Mouse (Mus musculus): ENCODE measurements around the gene Thbs2. TPM values are rescaled to one million over a fixed set of nuclear protein-coding genes. Genes with fewer than 3 reads are reported as not detected.

Gene Thbs2
- total RNA-seq, 2 experiments from 2014 or later = 2.7 to 3.7 TPM

DNA sequence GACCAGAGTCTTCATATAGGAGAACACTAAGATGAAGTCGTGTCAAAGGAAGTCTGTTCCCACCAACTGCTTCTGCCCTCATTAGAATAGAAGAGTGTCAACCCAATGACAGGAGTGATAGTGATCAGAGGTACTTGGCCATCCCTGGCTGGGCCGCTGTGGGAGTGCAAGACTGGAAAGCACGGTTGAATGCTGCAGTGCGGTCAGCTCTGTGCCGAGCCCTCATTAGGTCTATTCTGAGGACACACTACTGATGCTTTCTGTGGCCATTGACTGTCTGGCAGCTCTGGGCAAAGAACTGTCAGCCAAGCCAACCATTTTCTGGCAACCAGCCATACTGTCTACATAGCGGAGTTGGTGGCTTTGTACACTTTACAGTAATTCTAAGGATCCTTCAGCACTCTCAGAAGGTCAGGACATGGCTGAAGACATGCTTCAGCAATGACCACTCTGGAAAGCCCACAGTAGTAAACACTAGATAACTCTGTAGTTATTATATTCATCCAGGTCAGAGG is 2.3 kb upstream of the Thbs2 start:
- DNase-seq = no peak

DNA sequence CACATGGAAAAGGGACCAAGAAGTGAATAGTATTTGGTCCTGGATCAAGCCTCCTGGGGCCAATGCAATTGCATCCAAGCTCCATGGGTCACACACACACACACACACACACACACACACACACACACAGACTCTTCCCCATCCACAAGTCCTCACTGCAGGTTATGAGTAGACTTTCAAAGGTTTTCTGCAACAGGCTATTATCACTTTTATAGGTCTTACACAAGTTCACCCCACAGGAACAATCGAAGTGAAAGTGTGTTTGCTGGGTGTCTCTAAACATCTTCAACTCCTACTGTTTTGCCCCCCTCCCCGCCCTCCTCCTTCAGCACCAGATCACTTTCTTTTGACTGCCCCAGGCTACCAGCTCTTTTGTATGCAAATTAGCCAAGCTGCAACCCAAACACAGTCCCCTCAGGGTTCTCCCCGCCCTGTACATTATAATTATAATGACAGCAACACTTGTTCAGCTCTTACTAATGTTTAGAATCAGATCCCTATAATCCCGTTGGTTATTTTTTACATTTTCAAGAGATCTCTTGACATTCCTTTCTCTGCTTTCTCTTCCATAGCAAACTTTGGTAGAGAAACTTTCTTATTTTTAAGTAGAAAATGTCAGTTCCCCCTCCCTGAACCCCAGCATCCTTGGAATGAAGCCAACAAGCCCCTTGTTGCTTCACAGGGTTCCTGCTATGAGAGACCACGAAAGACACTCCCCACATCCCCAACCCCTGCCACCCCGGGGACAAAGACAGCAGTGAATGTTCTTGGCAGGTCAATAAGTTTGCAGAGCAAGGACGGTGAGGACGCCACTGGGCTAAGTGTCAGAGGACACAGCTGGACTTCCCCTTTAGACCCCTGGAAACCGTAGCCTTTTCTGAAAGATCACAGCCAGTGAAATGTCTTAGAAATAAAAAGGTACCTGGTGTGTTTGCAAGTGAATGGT is 714 bp downstream of the Thbs2 start:
- DNase-seq = no peak

DNA sequence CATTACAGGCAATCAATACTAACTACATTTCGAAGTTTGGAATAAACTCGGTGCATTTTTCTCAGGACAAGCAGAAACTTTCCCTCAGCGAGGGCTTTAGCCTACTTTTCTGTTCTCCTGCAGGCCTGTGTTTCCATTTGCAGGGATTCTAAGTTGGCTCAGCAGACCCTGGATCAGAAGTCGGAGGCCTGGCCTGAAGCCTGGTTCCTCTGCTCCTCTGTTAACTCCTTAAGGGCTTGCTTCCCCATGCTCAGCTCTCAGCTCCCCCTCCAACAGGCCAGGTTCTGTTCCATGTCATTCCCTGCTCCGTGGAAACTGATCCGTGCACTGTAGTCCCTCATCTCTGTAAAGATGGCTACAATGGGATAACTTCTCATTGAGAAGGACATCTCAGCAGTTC is 2.1 kb downstream of the Thbs2 start:
- no peak for DNase-seq

DNA sequence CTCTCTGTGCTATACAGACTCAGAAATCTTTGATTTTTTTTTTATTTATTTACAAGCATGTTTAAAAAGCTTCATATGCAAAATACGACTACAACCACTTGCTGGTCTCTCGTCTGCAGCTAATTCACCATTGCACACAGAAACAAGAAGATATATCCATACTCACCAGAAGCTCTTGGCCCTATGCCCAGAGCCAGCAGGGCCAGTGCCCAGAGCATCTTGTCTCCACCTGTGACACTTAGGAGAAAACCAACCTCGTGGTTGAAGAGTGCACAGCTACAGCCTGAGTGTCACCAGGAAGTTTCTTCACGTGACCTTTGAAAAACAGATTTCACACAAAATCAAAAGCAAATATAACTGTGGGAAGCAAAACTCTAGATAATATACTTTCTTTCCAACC is 2.8 kb downstream of the Thbs2 start:
- DNase-seq = no peak

DNA sequence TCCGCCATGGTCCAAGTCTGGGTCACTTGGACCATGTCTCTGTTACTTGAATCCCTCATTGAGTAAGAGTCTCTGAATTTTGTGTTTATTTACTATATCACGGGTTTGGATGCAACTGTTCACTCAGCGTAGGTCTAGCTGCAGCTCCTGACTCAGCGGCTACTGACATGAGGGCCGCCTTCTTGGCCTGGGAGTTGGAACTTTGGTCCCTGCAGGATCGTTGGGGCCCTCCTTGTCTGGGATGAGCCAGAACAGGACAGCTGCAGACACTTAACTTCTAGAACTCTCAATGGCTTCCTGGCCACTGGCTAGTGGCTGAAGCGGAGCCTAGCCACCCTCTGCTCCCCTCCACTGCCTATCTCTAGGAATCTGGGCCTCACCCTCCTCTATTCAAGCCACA is 11.2 kb downstream of the Thbs2 start:
- no peak for DNase-seq

DNA sequence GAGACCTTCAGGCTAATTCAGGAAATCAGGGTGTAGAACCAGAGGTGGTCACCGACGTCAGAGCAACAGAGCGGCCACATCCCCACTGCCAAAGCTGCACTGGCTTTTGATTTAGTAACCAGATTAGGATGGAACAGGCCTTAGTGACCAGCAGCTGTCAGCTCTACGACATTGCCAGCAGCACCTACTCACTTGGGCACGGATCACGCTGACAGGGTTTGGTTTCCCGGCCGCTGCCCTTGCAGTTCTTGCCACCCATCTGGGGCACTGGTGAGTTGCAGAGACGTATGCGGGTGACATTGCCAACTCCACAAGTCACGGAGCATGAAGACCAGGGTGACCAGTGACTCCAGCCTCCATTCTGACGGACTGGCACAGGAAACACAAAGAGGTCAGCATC is 13.0 kb downstream of the Thbs2 start:
- no peak for DNase-seq

DNA sequence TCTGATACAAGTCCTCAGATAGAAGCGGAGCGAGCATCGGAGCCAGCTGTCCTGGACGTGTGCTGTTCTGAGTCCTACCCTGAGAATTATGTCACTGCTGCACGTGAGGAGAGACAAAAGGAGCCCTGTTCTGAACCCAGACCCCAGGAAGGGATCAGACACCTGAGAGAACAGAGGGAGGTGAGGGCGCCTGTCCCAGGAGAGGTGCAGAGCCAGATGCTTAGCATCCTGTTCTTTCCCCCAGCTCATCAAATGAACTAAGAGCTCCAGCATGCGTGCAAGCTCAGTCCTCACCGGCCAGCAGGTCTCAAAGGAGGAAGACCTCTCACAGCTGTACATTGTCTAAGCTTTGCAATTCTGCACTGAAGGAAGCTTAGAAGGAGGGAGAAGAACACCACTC is 16.8 kb downstream of the Thbs2 start:
- no peak for DNase-seq

DNA sequence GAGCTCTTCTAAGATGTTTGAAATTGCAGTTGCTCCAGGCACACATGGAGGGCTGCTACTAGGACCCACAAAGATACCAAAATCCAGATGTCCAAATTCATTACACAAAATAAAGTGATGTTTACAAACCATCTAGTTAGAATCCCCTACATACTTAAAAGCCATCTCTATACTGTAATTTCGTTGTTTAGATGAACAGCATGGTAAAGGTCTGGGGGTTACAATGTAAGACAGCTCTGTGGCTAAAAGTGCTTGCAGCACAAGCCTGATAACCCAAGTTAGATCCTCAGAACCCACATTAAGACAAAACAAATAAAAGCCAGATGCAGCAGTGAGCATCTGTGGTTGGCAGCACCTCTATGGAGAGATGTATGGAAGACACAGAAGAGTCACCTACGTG is 18.5 kb downstream of the Thbs2 start:
- no peak for DNase-seq

DNA sequence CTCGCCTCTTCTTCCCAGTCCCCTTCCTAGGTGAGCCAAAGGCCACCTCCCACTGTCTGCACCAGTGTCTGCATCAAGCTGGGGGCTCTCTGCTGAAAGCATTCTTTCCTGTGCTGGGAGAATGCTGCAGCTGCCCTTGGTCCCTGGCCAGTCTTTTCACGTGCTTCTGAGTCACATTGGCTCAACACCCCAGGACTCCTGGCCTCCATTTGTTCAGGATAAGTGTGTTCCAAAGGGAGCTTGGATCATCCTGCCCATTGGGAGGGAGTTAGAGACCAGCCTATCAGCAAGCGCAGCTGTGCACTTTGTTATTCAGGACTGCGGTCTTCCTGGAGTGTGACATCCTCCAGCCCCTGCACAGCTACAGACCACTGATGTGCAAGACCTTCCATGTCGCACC is 21.6 kb downstream of the Thbs2 start:
- peak in 1 of 2 experiments; percentile 26 for DNase-seq

DNA sequence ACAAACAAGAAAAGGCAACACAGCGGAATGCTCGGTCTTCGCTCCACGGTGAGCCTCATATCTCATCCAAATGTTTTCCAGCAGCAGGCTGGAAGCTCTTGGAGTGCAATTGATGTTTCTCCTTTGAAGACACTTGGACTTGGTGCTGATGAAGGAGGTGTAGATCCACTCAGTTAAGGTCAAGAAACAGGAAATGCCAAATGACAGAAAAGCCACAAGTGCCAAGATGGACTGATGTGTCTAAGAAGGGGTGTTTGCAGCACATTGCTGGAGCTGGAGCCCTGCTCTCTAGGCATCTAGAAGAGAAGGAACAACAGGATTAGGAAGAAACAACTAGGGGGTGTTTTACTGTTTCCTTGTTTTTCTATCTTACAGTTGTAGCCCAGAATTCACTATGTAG is 26.8 kb downstream of the Thbs2 start:
- no peak for DNase-seq

DNA sequence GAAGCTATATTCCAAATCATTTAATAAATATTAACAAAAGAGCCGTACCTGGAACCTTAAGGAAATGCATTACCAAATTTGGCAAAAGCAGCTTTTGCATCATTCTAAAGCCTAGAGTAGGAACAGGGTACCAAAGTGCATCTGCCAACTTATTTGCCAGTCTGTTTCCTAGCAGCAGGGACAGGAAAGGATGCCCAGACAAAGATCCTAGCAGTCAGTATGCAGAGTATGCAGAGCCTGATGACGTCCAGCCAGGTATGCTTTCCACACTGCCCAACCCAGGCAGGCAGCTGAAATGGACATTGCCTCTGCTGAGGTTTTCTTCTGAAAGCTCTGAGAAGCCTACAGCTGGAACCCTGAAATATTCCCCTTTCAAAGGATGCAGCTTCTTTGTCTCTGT is 27.6 kb downstream of the Thbs2 start:
- no peak for DNase-seq

DNA sequence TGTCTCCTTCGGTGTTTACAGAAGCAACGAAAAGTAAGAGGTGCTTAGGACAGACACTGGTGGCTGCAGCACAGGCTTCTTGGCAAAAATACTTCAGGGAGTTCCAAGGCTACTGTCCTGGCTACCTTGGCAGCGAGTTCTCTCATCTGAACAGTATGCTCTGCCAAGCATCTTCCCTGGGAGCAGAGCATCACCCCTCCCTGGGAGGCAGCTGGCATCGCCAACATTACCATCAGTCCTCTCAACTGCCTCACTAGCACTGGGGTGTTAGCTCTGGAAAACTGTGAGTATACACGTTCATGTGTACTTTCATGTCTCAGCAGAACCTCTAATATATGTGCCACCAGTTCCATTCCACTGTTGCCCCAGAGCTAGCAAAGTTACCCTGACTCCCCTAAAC is 30.7 kb downstream of the Thbs2 start:
- no peak for DNase-seq

DNA sequence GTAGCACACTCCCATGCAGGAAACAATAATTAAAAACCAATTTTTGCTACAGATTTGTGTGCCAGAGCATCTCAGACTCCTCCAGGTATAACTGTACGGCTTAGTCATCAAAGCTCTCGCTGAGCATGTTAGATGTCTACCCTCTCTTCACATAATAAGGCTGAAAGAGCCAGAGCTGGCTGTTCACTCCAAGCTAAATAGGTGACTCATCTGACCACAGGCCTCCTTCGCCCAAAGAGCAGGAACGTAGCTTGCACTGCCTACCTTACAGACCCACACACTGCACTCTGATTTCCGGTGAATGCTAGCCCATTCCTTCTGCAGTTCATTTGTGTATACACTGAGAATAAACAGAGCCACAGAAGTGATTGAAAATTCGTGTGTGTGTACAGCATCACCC is 31.6 kb downstream of the Thbs2 start:
- no peak for DNase-seq

DNA sequence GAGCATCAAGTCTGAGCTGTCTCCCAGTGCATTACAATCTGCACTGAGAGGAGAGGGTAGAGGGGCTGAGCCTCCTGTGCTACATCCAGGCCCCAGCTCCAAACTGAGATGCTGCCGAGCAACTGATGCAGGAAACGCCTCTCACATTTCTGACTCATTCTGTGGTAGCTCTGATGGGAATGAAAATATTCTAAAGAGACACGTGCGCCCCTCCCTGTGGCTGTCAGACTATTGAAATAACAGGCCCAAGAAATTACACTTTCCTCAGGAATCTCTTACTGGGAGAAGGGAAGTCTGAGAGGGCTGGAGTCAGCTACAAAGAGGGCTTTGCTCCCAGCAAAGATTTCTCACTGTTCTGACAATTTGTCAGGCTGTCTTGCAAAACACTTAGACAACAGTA is 34.3 kb downstream of the Thbs2 start:
- DNase-seq = no peak

DNA sequence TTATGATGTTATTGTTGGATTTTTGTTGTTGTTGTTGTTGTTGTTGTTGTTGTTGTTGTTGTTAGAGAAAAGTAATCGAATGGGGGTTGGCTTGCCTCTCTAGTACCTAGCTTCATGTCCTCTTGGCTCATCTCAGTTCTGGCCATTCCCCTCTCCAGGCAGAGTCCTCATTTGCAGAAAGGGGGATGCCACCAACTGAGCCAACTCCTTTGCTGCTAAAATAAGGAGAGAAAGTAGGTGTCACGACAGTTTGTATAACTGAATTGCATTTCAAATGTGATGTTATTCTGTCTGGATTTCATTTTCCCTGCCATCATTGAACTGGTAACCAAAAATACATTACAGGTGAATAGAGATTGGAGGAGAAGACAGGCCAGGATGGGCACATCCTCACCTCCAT is 35.9 kb downstream of the Thbs2 start:
- no peak for DNase-seq

DNA sequence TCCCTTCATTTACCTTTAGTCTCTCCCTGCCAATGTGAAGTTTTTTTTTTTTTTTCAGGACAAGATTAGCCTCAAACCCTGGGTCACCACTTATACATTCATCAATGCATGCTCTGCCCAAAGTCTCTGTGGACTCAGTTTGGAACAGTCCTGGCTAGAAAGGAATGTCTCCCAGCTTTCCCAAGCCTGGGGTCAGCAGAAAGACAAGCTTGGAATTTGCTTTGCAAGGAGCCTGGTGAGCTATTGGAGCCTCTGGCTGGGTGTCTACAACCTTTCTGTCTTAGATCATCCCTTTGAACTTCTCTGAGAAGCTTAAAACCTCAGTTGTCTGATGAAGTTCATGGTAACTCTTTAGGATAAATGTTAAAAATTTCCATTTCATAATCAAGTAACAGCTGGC is 36.9 kb downstream of the Thbs2 start:
- DNase-seq = no peak

DNA sequence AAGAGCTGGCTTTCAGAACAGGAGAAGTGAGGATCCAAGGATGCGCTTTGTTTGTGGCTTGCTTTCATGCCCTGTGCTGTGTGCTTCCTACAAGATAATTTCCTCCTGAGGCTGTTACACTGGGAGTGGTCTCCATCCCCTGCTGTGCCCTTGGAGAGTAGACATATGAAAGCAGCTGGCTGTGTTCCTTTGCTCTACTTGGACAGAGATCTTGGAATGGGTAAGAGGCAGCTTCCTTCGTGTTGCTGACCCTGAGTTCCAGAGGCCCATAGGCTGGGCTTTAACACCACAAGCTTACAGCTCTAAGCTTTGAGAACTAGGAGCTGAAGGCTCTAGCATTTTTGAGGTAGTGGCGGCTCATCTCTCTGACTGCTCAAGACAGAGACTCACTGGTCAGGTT is 39.1 kb downstream of the Thbs2 start:
- no peak for DNase-seq

DNA sequence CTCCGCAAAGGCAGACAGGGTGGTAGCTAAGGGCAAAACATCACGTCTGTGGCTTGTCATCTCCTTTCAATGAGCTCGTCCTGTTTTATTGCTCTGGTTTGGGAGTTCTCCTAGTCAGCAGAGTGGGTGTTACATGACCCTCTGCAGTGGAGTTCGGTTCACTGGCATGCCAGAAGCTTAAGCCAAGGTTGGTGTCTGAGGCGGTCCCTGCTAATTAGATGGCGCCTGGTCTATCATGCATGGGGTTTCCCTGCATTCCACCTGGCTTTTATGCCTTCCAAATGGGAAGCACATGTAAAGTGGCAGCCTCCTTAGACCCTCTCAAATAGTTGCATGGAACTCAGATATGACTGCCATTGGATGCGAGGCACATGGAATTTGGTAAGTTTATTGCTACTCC is 42.0 kb downstream of the Thbs2 start:
- no peak for DNase-seq

DNA sequence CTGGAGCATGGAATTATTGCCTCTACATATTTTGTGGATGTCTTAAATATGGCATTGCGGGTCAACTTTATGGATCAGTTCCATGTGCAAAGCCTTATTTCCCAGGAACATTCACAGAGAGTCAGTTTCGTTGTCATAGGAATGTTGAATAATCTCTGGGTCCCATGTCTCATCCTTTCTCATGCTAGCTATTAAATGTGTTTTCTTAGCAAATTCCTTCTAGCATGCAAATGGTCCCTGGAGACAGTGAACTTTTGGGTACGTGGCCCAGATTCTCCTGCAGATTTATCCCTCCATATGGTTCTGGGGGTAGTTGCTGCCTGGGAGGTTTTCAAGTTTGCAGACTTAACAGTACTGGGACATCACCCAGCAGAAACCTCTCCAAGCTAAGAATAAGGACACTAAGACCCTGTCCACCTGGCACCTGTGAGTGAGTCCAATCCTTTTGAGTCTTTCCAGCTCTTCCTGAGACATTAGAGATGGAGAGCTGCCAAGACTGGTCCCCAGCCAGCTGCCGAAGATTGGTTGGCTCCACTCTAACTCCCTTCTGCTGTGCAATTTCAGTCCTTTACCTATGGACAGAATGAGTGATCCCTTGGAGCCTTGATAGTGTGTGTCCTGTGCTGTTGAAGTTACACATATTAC is 45.9 kb downstream of the Thbs2 start:
- no peak for DNase-seq

DNA sequence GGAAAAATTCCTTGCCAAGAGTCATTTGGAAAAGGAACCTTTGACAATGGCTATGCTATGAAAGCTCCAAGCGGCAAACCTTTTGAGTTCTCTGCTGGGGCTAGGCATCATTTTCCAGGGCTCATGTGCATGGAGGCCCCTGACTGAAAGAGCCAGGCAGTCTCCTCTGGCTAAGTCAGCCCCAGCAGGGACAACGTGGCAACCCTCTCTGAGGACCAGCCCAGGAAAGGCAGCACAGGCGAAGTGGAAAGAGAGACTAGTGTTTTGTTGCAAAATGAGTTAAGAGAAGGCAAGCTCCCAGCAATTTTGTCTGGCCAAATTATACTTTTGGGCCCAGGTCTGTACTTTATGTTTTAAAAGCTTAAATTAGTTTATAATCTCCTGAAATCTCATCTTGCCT is 50.0 kb downstream of the Thbs2 start:
- no peak for DNase-seq

DNA sequence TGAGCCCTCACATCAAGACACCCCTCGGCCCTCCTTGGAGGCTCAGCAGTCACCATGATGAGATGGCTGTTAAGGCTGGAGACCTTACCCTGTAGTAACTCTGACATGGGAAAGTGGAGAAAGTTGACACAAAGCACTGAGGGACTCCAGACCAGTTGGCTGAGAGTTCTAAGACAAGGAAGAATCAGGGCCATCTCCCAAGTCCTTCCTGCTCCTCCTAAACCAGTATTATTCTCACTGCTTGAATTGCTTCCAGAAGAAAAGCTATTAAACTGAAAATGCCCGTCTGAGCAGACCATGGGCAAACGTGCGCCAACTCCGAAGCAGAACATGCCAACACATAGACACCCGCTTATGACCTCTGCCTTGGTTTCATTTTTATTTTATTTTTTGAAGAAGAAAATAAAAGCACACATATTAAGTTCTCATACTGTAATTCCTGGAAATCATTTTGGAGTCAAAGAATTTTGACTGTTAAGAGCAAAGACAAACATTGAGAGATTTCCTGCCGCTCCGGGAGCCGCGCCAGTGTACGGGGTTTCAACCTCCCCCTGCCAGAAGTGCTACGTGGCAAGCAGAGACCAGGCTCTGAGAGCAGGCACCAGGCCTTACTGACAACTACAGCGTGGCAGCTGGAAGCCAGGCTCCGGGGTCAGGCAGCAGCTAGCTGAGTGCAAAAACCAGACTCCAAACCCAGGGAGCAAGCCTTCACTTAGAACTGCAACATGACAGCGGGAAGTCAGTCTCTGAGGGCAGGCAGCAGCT is 53.5 kb downstream of the Thbs2 start:
- no peak for DNase-seq

DNA sequence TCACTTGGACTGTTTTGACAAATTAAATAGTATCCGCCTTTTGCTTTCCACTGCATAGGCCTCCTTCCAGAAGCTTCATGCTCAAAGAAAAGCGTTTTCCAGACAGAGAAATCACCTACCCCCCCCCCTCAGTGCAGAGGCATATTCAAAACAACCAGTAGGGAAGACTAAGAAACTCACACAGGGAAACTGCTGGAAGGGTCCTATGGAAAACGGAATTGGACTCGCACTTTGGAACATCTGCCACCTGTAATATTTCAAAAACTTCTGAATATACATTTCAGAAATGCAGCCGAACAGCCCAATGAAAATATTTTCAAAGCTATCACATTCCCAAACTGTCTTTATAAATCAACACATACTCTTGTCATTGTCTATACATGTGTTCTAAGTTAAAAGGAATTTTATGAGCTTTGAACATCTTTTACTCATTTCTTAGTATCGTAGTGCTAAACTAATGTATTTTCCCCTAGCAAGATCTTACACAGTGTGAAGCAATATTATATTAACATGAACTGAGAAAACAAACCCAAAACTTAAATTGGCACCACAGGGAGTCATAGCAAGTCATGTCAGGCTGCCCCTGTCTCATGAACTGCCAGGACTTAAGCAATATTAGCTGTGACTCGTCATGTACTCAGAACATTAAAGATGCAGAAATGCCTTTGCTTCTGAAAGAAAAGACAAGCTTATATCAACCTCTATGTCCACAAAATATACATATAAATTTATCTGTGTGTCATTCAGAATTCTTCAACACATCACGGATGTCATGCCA is 58.3 kb downstream of the Thbs2 start:
- no peak for DNase-seq
